Mouse (Mus musculus): ENCODE measurements around the gene Glt6d1.

DNA sequence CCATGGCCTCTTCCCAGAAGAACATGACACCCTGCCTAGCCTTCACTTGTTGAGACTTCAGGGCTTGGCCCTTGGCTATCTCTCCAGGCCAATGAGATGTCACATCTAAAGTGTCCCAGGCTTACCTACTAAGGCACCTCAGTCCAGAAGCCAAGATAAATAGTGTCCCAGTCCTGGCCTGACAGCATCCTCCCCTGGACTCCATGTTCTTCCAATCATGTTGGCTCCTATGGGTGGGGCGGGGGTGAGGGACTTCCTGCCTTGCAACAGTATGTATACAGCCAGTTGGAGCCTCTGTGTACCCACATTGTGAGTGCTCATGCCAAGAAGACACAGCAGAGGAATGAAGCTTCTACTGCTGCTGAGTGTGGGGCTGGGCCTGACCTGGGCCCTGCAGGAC, 38.9 kb downstream of the Glt6d1 start, which contains the start of gene Lcn11:
- TF ChIP-seq GATA1 (IDR thresholded peaks at IDR 0.05; ENCODE audit: low read length): no peak
- TF ChIP-seq TAL1 (IDR thresholded peaks at IDR 0.05; ENCODE audit: low read length): no peak

Data from erythroblast, embryonic 14.5 days (primary cell).